Mouse (Mus musculus): Measurements from ENCODE around the gene Zfp622.

DNA sequence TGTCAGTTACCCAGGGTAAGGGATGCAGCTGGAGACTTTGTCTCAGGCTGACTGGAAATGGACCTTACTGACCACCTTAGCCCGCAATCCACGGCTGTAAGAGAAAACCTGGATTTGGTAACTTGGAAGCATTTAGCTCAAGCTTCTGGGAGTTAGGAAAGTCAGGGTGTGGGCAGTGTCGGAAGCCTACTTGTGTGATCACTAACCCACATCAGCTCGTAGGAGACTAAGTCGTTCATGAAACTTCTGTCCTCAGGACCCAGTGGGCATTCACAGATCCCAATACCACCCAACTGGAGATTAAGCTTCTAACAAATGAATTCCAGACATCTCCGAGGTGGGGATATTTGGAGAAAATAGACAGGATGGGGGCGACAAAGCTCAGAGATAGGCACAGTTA lies 49.8 kb upstream of the Zfp622 start:
- TF ChIP-seq POLR2A (IDR thresholded peaks at IDR 0.05; ENCODE audit: low read depth, low read length), result no peak
- no peak for TF ChIP-seq MAX (IDR thresholded peaks at IDR 0.05; ENCODE audit: low read length)
- no peak for TF ChIP-seq SMC3 (IDR thresholded peaks at IDR 0.05; ENCODE audit: low read depth, low read length)
- TF ChIP-seq RCOR1 (conservative IDR thresholded peaks at IDR 0.05; ENCODE audit: low read depth, low read length), result no peak
- TF ChIP-seq USF2 (conservative IDR thresholded peaks at IDR 0.05; ENCODE audit: low read depth, low read length), result no peak
- no peak for TF ChIP-seq JUN (IDR thresholded peaks at IDR 0.05; ENCODE audit: insufficient read depth, low read depth, low read length)
- no peak for TF ChIP-seq CTCF (conservative IDR thresholded peaks at IDR 0.05 in 1 of 2, IDR thresholded peaks at IDR 0.05 in 1 of 2; ENCODE audit: low read depth in 2 of 2, low read length in 2 of 2)
- no peak for TF ChIP-seq USF1 (IDR thresholded peaks at IDR 0.05; ENCODE audit: low read depth, low read length)
